Mouse (Mus musculus) lung, postnatal 10 days (tissue): Measurements from ENCODE around the gene Sass6.
"Not testable (repeated sequence)": the region's sequence is repeated elsewhere in the genome, so short reads cannot be mapped to it uniquely, and the experiment has no call there.

Experiments
- DNase-seq: peaks from one replicate; pipeline ENCODE4 v3.0.0; 2021

Gene Sass6

DNA sequence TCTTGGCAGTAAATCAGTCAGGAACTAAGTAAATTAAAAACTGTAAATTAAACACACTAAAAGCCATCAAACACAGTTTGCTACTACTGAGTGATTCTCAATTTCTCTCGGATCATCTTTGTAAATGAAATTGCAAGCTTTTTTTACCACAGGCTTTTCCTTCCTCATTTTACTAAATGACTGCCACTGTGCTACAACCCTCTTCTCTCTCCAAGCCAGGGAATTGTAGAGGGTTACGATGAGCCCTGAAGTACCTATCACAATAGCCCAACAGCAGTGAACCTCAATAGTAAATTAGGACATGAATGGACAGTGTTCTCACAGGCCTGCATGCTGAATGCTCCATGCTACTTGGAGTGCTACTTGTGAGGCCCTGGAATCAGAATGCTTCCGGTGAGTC lies 39.3 kb downstream of the Sass6 start:
- no peak for DNase-seq

DNA sequence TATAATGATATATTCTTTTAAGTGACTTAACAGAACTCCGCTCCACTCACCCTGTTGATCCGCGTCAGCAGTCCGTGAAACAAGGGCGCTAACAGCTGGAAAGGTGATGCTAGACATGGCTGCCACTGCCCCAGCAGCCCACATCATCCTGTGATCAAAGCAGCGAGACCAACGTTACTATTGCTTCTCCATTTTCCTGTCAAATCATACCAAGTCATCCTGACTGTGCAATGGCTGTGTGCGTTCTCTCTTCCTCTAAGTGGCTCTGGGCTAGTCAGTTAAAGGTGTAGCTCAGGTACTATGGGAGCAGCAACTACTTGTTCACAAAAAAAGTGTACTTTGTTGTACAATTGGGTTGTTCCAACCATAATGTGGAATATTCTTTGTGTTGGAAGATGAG lies 40.1 kb downstream of the Sass6 start:
- no peak for DNase-seq

DNA sequence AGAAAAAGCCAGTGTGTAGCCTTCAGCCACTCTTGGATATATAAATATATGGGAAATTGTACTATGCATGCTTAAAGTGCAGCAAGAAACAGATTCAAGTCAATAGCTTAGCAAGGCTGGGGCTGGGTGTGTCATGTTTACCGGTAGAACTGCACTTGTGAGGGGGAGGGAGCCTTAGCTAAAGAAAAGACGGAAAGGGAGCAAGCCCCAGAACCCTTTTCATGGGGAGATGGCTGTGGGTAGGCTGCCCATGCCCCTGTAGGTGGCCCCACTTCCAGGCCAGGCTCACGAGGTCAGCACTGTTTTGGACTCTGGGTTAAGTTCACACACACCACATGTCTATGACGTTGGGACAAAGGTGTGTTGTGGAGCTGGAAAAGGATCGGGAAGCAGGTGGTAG lies 41.0 kb downstream of the Sass6 start:
- no peak for DNase-seq

DNA sequence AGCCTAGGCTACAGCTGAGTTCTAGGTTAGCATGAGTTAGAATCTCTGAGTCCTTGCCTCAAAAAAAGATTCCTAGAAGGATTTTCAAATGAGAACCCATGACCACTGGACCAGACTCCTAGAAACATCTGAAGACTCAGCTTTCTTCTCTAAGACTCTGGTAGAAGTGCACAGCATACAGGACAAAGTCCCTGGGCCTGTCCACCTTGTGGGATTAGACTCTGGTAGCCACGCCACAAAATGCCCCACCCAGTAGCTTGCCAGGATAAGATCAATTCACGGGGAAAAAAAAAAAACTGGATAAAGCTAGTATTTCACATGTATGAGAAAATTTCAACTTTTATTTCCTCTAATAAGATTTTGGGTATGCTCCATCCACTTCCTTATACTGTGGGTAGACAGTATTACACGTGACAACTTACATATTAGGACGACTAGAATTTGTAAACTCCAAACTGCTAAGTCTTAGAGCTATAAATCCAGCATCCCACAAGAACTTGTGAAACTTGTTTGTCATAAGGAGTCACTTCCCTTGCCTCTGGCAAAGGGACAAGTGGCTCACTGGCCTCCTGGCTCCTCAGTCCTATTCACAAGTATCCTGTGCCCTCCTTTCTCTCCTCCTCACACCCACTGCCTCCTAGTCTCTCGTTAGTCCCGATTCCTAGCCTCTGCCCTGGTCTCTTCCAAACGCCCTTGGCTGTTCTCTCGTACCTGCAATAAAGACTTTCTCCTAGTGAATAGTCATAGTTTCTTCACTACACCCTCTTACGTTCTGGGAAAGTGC lies 43.1 kb downstream of the Sass6 start:
- DNase-seq, result no peak

DNA sequence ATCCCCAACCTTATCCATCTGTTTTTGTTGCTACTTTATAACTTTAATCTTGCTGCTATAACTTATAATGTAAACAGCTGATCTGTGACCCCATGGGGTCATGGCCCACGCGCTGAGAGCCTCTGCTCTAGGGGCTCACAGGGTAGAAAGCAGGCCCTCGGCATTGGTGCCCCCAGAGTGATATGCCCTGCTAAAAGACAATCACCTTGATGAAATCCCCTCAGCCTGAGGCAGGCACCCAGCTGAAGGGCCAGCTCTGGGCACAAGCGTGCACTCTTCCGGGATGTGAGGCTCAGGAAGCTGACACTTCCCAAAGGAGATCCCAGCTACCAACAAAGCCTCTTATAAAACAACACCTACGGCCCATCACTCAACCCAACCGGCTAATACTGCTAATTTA lies 43.8 kb downstream of the Sass6 start:
- DNase-seq, result no peak

DNA sequence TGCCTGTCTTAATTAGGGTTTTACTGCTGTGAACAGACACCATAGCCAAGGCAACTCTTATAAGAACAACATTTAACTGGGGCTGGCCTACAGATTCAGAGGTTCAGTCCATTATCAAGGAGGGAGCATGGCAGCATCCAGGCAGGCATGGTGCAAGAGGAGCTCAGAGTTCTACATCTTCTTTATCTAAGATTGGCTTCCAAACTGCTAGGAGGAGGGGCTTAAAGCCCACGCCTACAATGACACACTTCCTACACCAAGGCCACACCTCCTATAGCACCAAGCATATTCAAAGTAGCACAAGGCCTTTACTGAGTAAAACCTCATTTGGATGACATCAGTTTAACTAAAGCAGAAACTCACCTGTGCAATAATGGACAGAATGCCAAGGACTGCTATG lies 45.2 kb downstream of the Sass6 start:
- no peak for DNase-seq

DNA sequence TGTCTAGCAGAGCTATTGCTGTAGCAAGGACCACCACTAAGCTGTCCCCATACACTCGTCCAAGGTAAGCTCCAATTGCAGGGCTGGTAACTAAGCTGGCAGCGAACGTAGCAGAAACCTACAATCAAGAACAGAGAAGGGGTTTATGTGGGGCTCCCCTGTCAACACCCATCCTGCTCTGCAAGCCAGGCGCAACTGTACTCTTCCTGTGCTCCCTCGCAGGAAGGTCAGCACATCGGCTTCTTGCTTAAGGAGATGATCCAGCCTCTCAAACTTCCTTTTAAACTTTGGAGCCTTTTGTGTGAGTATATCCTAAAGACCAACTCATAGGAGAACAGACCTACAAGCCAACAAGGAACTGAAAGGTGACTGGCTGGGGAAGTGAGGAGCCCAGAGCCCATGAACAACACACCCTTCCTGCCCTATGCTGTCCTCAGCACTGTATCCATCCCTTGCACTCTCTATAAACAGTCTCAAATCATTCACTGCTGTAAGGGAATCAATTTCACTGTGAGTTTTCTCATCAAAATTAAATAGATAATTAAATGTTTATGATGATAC lies 47.1 kb downstream of the Sass6 start:
- no peak for DNase-seq

DNA sequence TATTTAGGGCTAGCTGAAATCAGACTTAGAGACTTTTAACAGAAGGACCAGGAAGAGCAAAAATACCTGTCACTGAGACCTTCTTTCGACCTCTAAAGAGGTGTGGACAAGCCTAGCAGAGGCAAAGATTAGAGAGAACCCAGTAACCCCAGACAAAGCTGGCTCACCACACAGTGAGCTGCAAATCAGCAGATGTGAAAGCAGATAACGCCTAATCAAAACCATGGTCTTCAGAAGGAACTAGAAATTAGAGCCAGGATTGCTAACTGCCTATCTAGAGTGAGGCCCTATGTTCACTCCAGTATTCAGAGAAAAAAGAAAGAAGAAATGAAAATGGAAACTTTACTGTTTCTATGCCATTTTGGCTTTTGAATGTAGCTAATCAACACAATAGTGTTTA lies 47.6 kb downstream of the Sass6 start:
- no peak for DNase-seq

DNA sequence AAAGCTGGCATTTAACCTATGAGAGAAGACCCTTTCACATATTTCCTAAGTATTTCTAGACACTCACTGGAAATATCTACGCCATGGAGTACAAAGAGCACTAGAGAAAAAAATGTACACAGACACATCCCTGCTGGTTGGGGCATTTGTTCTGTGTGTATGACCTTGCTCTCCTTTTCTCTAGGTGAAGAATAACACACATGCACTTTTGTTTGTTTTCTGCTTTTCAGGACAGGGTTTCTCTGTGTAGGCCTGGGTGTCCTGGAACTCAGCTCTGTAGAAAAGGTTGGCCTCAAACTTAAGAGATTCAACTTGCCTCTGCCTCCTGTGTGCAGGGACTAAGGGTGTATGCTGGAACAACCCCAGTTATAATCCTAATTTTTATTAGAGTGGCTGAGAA lies 51.6 kb downstream of the Sass6 start:
- no peak for DNase-seq

DNA sequence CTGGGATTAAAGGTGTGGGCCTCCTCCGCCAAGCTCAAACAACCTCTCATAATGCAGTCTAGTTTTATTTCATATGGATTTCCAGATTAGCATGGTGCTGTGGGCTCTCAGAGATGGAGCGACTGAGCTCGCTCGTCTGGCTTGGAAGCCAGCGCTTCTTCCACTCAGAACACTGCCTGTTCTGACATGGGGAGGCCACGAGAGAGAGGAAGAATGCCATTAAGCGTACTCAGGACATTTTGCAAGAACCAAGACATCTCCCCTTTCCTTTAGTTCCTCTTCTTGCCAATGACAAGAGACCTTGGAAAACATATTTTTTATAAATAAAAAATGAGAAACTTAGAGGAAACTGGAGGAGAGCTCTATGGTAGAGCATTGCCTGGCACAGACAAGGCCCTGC lies 54.0 kb downstream of the Sass6 start:
- no peak for DNase-seq

DNA sequence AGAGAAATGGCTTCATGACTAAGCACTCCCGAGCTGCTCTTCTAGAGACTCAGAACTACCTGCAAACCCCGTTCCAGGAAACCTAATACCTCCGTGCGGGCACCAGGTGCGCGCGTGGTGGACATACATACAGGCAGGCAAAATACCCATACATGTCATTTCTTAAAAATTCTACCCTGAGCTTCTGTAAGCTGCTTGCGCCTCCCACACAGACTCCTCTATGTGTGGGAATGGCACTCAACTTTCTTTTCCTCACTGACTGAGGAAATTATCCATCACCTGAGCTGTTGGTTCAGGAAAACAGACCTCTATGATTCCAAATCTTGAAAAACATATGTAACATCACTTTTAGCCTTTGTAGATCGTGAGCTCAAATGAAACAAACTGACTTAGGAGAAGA lies 55.9 kb downstream of the Sass6 start:
- DNase-seq, result no peak

DNA sequence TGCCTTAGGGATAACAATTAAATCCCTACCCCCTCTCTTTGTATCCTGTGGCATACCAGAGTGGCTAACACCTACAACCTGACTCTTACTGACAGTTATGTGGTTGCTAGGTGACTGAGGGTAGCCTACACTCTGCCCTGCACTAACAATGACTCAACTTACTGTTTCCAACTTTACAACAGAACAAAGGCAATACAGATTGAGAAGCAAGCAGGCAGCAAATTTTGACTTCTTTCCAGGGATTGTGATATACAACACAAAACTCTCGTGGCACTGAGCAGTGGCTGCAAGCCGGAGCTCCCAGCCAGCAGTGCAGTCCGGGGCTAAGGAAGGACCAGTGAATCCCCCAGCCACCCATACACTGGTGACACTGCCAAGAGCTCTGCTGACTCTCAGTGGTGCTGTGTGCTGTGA lies 57.3 kb downstream of the Sass6 start:
- DNase-seq, result no peak

DNA sequence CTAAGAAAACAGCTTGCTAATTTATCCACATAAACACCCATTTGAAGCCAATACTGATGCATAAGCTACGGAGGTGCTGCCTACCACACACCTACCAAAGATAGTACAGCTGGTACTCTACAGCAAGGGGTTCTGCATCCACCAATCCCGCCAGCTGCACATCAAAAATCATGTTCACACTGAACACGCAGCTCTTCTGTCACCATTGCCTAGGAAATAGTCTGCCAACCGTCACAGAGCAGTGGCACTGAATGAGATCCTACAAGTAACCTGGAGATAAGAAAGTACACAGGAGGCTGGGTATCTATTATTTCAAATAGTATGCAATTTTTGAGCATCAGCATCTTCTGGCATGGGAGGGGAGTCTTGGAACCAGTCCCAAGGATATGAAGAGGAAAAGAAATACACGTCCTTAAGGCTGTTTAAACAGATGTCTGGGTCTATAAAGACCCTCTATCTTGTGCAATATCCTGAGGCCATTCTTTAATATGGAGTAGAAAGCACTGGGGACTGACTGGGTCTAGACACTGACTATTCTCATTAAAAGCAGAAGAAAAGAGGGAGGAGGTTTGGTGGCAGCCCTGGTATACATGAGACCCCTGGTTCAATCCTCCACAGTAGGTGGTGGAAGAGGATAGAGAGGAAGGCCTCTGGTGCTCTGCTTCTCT lies 58.6 kb downstream of the Sass6 start:
- no peak for DNase-seq

DNA sequence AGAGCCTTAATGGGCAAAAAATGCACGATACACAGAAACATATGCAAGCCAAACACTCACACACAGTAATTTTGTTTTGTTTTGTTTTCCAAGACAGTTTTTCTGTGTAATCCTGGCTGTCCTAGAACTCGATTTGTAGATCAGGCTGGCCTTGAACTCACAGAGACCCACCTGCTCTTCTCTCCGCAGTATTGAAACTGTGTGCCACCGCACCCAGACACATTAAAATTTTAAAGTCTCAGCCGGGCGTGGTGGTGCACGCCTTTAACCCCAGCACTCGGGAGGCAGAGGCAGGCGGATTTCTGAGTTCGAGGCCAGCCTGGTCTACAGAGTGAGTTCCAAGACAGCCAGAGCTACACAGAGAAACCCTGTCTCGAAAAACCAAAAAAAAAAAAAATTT lies 59.3 kb downstream of the Sass6 start:
- DNase-seq, result not testable (repeated sequence)

DNA sequence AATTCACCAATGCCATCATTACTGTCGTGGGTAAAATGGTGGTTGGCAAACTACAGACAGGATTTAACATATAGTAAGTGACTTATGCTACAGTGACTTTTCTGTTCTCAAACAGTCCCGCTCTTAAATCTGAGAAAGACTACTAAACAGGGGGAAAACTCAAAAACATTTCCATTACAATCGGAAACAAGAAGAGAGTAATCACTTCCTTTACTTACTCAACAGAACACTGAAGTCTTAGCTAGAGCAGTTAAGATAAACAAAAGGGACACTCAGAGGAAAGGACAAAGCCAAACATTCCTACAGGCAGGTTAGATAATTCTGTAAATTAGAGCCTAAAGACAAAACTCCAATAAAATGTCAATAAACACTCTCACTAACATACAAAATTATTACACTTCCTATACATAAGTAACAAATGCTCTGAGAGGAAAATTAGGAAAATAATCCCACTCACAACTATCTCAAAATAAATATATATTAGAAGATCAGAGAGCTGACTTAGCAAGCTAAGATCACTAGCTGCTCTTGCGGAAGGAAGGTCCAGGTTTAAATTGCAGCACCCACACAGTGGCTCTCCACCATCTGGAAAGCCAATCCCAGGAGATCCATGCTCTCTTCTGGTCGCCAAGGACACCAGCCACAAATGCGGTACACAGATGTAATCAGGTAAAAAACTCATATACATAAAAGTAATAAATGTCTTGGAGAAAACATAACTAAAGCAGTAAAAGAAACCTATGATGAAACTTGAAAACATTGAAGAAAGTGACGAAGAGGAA lies 61.6 kb downstream of the Sass6 start:
- no peak for DNase-seq

DNA sequence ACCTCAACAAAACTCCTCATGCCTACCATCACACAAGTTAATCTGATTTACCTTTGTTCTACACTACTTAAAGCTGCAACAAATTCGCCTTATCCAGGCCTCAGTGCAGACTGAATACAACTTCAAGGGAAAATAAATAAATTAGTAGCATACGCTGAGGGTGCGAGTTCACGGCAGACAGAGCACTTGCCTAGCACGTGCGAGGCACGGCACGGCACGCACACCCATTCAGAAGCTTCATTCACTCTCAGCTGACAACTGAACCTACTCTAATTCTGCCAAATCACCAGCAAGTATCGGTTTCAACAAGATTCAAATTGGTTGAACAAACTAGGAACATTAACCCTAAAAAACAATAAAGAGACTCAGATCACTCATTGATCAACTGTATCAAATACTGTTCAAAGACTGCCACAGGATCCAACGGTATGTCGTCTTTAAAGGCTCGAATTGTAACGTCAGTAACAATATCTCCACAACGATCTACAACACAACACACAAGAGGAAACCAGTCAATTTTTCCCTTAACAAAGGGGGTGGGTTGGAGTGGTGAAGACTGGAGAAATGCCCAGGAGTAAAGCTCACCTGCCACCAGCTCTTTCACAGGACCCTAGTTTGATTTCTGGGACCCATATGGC lies 64.3 kb downstream of the Sass6 start:
- DNase-seq, result no peak

DNA sequence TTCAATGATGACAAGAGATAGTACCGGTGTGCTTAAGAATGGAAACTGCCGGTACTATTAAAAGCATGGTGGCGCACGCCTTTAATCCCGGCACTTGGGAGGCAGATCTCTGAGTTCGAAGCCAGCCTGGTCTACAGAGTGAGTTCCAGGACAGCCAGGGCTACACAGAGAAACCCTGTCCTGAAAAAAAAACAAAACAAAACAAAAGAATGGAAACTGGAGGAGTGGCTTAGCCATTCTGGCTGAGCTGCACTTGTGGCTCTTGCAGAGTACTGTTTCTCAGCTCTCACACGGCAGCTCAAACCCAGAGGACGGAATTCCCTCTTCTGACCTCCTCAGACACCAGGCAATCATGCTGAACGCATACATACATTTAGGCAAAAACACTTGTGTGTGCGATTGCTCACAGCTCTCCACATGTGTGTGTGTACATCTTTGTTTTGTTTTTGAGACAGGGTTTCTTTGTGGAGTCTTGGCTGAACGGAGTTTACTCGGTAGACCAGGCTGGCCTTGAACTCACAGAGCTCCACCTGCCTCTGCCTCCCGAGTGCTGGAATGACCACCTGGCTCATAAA lies 65.2 kb downstream of the Sass6 start:
- DNase-seq, result no peak

DNA sequence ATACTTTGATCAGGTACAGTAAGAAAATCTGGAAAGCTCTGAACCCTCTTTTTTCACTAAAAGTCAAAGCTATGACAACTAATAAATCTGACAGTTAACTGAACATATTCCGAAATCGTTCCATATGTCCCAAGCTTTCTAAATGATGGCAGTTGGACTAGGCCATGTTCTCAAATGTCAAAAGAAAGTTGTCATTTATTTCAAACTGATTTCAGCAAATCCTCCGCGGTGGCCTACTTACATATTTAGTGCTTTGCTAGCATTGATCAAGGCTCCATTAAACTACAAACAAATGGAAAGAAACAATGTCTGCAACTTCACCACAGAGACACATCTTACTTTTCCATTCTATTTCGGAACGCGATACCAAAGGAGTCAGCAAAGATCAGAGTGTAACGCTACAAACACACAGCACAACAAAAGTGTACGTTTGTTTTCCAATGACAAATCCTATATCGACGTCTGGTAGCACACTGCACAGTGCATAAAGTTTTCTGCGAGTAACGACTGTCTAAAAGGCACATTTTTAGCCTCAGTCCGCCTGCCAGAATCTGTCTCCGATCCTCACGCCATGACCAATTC lies 66.6 kb downstream of the Sass6 start:
- no peak for DNase-seq

DNA sequence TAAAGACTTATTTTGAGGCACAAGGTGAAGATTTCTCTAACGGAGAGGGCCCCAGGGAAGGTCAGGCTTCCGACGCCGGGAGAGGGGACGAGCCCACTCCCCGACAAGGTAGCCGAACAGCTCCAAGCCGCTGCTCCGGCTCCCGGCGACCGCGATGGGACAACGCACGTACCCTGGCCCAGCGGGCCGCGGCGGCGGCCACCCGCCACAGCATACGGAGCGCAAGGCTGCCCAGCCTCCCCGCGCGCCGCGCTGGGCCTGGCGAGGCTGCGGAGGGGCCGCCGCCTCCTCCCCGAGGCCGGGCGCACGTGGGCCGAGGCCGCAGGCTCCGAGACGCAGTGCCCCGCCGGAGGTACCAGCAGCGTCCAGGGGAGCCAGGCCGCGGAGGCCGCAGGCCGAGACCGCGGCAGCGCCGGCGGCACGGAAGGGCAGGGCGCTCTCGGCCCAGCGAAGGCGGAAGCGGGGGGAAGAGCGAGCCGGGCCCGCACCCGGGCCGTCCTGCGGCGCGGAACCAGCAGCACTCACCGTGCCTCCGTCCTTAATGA lies 67.2 kb downstream of the Sass6 start:
- DNase-seq, result no peak

DNA sequence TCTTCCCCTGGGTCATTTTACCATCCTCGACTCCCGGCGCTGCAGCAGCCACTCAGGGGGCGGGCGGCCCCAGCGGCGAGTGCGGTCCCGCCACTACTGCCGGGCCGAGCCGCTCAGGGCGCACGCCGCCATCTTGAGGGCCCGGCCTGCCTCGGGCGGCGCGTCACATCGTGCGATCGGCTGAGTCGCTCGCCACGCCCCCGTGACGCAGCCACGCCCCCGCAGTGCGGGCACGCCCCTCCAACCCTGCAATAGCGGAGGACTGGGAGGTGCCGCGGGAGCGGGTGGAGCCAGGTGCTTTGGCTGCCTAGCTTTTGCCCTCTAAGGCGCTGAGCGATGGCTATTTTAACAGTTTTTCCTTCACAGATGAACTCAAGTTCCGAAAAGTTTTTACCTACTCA lies 67.7 kb downstream of the Sass6 start, which contains the start of gene Mfsd14a:
Mfsd14a (minus strand) TSS at position 215 of the 401 bp plus-strand sequence.
- peak; percentile 100 for DNase-seq

DNA sequence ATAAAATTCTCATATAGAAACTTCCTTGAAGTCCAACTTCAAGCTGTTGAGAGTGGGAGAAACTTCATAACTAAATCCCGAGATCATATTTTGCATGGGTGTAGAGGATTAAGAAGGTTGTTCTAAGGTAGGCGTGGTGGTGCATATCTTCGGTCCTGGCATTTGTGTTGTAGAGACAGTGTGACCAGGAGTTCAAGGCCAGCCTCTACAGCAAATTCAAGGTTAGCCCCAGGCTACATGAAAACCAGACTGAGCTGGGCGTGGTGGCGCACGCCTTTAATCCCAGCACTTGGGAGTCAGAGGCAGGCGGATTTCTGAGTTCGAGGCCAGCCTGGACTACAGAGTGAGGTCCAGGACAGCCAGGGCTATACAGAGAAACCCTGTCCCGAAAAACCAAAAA lies 69.5 kb downstream of the Sass6 start:
- DNase-seq, result not testable (repeated sequence)
